Mouse (Mus musculus): Measurements from ENCODE around the gene Eva1c. TPM values are rescaled to one million over a fixed set of nuclear protein-coding genes. Genes with fewer than 3 reads are reported as not detected.

The Eva1c gene
- polyA plus RNA-seq, 1 experiment = 2.2 TPM

- TF ChIP-seq CTCF (IDR thresholded peaks at IDR 0.05; ENCODE audit: extremely low read depth, insufficient read depth, low read length) = no peak
- TF ChIP-seq POLR2A (IDR thresholded peaks at IDR 0.05; ENCODE audit: extremely low read depth, insufficient read depth, low read length) = no peak
- Histone ChIP-seq H3K4me1 (ENCODE audit: control insufficient read depth, insufficient read depth, low read length) (no peaks in the 10 kb centered on the region), H3K4me3 (ENCODE audit: insufficient read depth, low read length) (no peak overlapping the region), H3K27ac (ENCODE audit: insufficient read depth, low read length) (no peak overlapping the region)
Observed at GRCm38 (mm10) chr16:90874536-90874935, 48.0 kb downstream of the Eva1c start.

- H3K4me1 ChIP-seq (ENCODE audit: control insufficient read depth, insufficient read depth, low read length) = no peaks in the 10 kb centered on the region
- H3K4me3 ChIP-seq (ENCODE audit: insufficient read depth, low read length) = no peak overlapping the region
- no peak overlapping the region for H3K27ac ChIP-seq (ENCODE audit: insufficient read depth, low read length)
- TF ChIP-seq CTCF (IDR thresholded peaks at IDR 0.05; ENCODE audit: extremely low read depth, insufficient read depth, low read length) = no peak
- no peak for TF ChIP-seq POLR2A (IDR thresholded peaks at IDR 0.05; ENCODE audit: extremely low read depth, insufficient read depth, low read length)
Observed at GRCm38 (mm10) chr16:90878135-90878860, 51.8 kb downstream of the Eva1c start.

- Histone ChIP-seq H3K4me1 (ENCODE audit: control insufficient read depth, insufficient read depth, low read length) (no peaks in the 10 kb centered on the region), H3K4me3 (ENCODE audit: insufficient read depth, low read length) (no peak overlapping the region), H3K27ac (ENCODE audit: insufficient read depth, low read length) (no peak overlapping the region)
- TF ChIP-seq CTCF (IDR thresholded peaks at IDR 0.05; ENCODE audit: extremely low read depth, insufficient read depth, low read length) (no peak), POLR2A (IDR thresholded peaks at IDR 0.05; ENCODE audit: extremely low read depth, insufficient read depth, low read length) (no peak)
Observed at GRCm38 (mm10) chr16:90882501-90882977, 56.0 kb downstream of the Eva1c start.

GRCm38 (mm10) chr16:90885351-90885750 is 58.8 kb downstream of the Eva1c start:
- Histone ChIP-seq H3K27ac (ENCODE audit: insufficient read depth, low read length) (no peak overlapping the region), H3K4me3 (ENCODE audit: insufficient read depth, low read length) (no peak overlapping the region), H3K4me1 (ENCODE audit: control insufficient read depth, insufficient read depth, low read length) (no peaks in the 10 kb centered on the region)
- TF ChIP-seq CTCF (IDR thresholded peaks at IDR 0.05; ENCODE audit: extremely low read depth, insufficient read depth, low read length) = no peak
- no peak for TF ChIP-seq POLR2A (IDR thresholded peaks at IDR 0.05; ENCODE audit: extremely low read depth, insufficient read depth, low read length)

- TF ChIP-seq CTCF (IDR thresholded peaks at IDR 0.05; ENCODE audit: extremely low read depth, insufficient read depth, low read length) (no peak), POLR2A (IDR thresholded peaks at IDR 0.05; ENCODE audit: extremely low read depth, insufficient read depth, low read length) (no peak)
- H3K27ac ChIP-seq (ENCODE audit: insufficient read depth, low read length) = no peak overlapping the region
- no peaks in the 10 kb centered on the region for H3K4me1 ChIP-seq (ENCODE audit: control insufficient read depth, insufficient read depth, low read length)
- no peak overlapping the region for H3K4me3 ChIP-seq (ENCODE audit: insufficient read depth, low read length)
Observed at GRCm38 (mm10) chr16:90885781-90886565, 59.5 kb downstream of the Eva1c start.

- TF ChIP-seq CTCF (IDR thresholded peaks at IDR 0.05; ENCODE audit: extremely low read depth, insufficient read depth, low read length) (no peak), POLR2A (IDR thresholded peaks at IDR 0.05; ENCODE audit: extremely low read depth, insufficient read depth, low read length) (no peak)
- Histone ChIP-seq H3K4me3 (ENCODE audit: insufficient read depth, low read length) (no peak overlapping the region), H3K27ac (ENCODE audit: insufficient read depth, low read length) (no peak overlapping the region), H3K4me1 (ENCODE audit: control insufficient read depth, insufficient read depth, low read length) (no peaks in the 10 kb centered on the region)
Observed at GRCm38 (mm10) chr16:90890683-90891082, 64.2 kb downstream of the Eva1c start.

GRCm38 (mm10) chr16:90891601-90892000 is 65.1 kb downstream of the Eva1c start:
- Histone ChIP-seq H3K4me1 (ENCODE audit: control insufficient read depth, insufficient read depth, low read length) (no peaks in the 10 kb centered on the region), H3K27ac (ENCODE audit: insufficient read depth, low read length) (no peak overlapping the region), H3K4me3 (ENCODE audit: insufficient read depth, low read length) (no peak overlapping the region)
- TF ChIP-seq POLR2A (IDR thresholded peaks at IDR 0.05; ENCODE audit: extremely low read depth, insufficient read depth, low read length) (no peak), CTCF (IDR thresholded peaks at IDR 0.05; ENCODE audit: extremely low read depth, insufficient read depth, low read length) (no peak)

GRCm38 (mm10) chr16:90892081-90892480 is 65.6 kb downstream of the Eva1c start:
- no peak overlapping the region for H3K27ac ChIP-seq (ENCODE audit: insufficient read depth, low read length)
- TF ChIP-seq CTCF (IDR thresholded peaks at IDR 0.05; ENCODE audit: extremely low read depth, insufficient read depth, low read length) (no peak), POLR2A (IDR thresholded peaks at IDR 0.05; ENCODE audit: extremely low read depth, insufficient read depth, low read length) (no peak)

GRCm38 (mm10) chr16:90893019-90893418 is 66.5 kb downstream of the Eva1c start:
- H3K4me1 ChIP-seq (ENCODE audit: control insufficient read depth, insufficient read depth, low read length) = no peaks in the 10 kb centered on the region
- TF ChIP-seq CTCF (IDR thresholded peaks at IDR 0.05; ENCODE audit: extremely low read depth, insufficient read depth, low read length) = no peak
- TF ChIP-seq POLR2A (IDR thresholded peaks at IDR 0.05; ENCODE audit: extremely low read depth, insufficient read depth, low read length) = no peak
- no peak overlapping the region for H3K27ac ChIP-seq (ENCODE audit: insufficient read depth, low read length)
- no peak overlapping the region for H3K4me3 ChIP-seq (ENCODE audit: insufficient read depth, low read length)

More at GRCm38 (mm10) chr16:90892081-90892480, 65.6 kb downstream of the Eva1c start:
- Histone ChIP-seq H3K4me1 (ENCODE audit: control insufficient read depth, insufficient read depth, low read length) (no peaks in the 10 kb centered on the region), H3K4me3 (ENCODE audit: insufficient read depth, low read length) (no peak overlapping the region)

Measured in cortical plate, adult 2 months (tissue).